Mouse (Mus musculus) ES-E14 (cell line): ENCODE results near the gene Nrsn1.

Experiments
- CHD2 ChIP-seq: IDR thresholded peaks from 2 replicates; pipeline ENCODE4 v1.6.1; 2014; ENCODE audit warnings: mild to moderate bottlenecking, low read depth, low read length, inconsistent platforms
- HCFC1 ChIP-seq: IDR thresholded peaks from 2 replicates; pipeline ENCODE4 v1.6.1; 2012; ENCODE audit warnings: low read length, inconsistent platforms, borderline replicate concordance; ENCODE audit not compliant: insufficient read depth
- MAFK ChIP-seq: IDR thresholded peaks from 2 replicates; pipeline ENCODE4 v1.6.1; 2014; ENCODE audit warnings: mild to moderate bottlenecking, low read depth, low read length, inconsistent platforms; ENCODE audit not compliant: insufficient read depth
- ZC3H11A ChIP-seq: IDR thresholded peaks from 2 replicates; pipeline ENCODE4 v1.6.1; 2012; ENCODE audit warnings: low read depth, mild to moderate bottlenecking, inconsistent platforms, low read length, borderline replicate concordance
- ZNF384 ChIP-seq: IDR thresholded peaks from 2 replicates; pipeline ENCODE4 v1.6.1; 2012; ENCODE audit warnings: low read depth, low read length, inconsistent platforms

GRCm38 (mm10) chr13:25206950-25207349, 63.4 kb downstream of the Nrsn1 start:
- TF ChIP-seq MAFK = no peak
- TF ChIP-seq ZNF384 = no peak
- no peak for TF ChIP-seq HCFC1
- no peak for TF ChIP-seq ZC3H11A
- no peak for TF ChIP-seq CHD2
